Mouse (Mus musculus) spleen, adult 2 months (tissue): ENCODE results near the gene Cog5. TPM values are rescaled to one million over a fixed set of nuclear protein-coding genes. Genes with fewer than 3 reads are reported as not detected.

ENCODE experiments used
- DNase-seq, 2 experiments: peaks; one replicate each; pipeline versions ENCODE4 v3.0.0 to v3.0.0-alpha.2; 2012 to 2021; ENCODE audit warnings: low spot score in 2 of 2, low read depth in 1 of 2
- H3K27ac ChIP-seq: fragments of 200-500 bp; 2 replicates; pipeline ENCODE4 v1.5.1; 2012; ENCODE audit warnings: low read length, inconsistent platforms; ENCODE audit not compliant: insufficient read depth
- H3K27me3 ChIP-seq: fragments of 200-500 bp; 2 replicates; pipeline ENCODE4 v1.6.1; 2012; ENCODE audit warnings: mild to moderate bottlenecking, moderate library complexity, low read length, inconsistent platforms; ENCODE audit not compliant: control insufficient read depth, insufficient read depth
- H3K36me3 ChIP-seq: fragments of 200-500 bp; 2 replicates; pipeline ENCODE4 v1.6.1; 2012; ENCODE audit warnings: mild to moderate bottlenecking, low read length, inconsistent platforms; ENCODE audit not compliant: control insufficient read depth, insufficient read depth
- H3K4me1 ChIP-seq: fragments of 200-500 bp; 2 replicates; pipeline ENCODE4 v1.6.1; 2011; ENCODE audit warnings: inconsistent platforms; ENCODE audit not compliant: control insufficient read depth, insufficient read depth, insufficient read length
- H3K4me3 ChIP-seq: fragments of 200-500 bp; 2 replicates; pipeline ENCODE4 v1.5.1; 2011; ENCODE audit warnings: mild to moderate bottlenecking, inconsistent platforms; ENCODE audit not compliant: insufficient read depth, insufficient read length; ENCODE audit errors: extremely low read depth
- CTCF ChIP-seq: fragments of 200-500 bp; IDR thresholded peaks from 2 replicates; pipeline ENCODE4 v1.5.1; 2011; ENCODE audit warnings: mild to moderate bottlenecking, inconsistent platforms; ENCODE audit not compliant: insufficient read depth, insufficient read length, insufficient replicate concordance; ENCODE audit errors: extremely low read depth
- POLR2A ChIP-seq: fragments of 200-500 bp; IDR thresholded peaks from 2 replicates; pipeline ENCODE4 v1.6.1; 2011; ENCODE audit warnings: low read depth, low read length, inconsistent platforms
- WGBS: fragments of 180-500 bp; shearing (Covaris S2); methylation state at CpG from one replicate; pipeline ENCODE4 v1.1.7; 2018; 5-methylcytosine and 5-hydroxymethylcytosine counted together
- polyA plus RNA-seq: library from polyadenylated mRNA; depleted of rRNA; stranded (reverse); fragments of >200 nt; gene quantifications from 2 replicates; pipeline ENCODE4 v1.2.3, GENCODE M21; 2012

Cog5 gene
- polyA plus RNA-seq, 1 experiment, result 11.7 TPM

GRCm38 (mm10) chr12:31854817-31855216 is 200.1 kb downstream of the Cog5 start:
- Histone ChIP-seq H3K4me1 (no peaks in the 10 kb centered on the region), H3K36me3 (no peaks in the 10 kb centered on the region; the same call in 1 of the 2 replicates), H3K27ac (no peak overlapping the region), H3K27me3 (no peaks in the 10 kb centered on the region), H3K4me3 (no peak overlapping the region)
- no peak for DNase-seq
- TF ChIP-seq CTCF (no peak), POLR2A (no peak)
- 95% methylated on average over 2 of the region's 2 CpGs for WGBS

DNA sequence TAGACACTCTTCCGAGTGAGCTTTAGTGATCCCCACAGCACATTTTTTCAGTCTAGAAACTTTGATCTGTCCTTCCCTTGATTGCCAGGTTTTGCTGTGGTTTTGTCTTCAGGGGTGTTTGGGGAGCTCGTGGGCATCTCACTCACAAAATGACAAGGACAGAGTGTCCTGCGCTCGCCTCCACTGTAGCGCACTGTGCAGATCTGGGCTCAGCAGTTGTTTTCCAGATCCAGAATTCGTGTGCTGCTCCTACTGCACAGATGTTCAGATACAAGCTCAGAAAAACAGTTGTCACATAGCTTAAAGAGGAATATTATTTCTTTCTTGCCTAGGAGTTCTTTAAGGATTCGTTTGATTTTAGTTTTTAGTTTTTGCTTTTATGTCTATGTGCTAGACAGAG is 203.1 kb downstream of the Cog5 start:
- H3K4me1 ChIP-seq, result no peaks in the 10 kb centered on the region
- DNase-seq, result no peak
- H3K36me3 ChIP-seq, result no peaks in the 10 kb centered on the region; the same call in 1 of the 2 replicates
- no peak overlapping the region for H3K27ac ChIP-seq
- H3K4me3 ChIP-seq, result no peak overlapping the region
- no peak for TF ChIP-seq POLR2A
- no peak for TF ChIP-seq CTCF
- no peaks in the 10 kb centered on the region for H3K27me3 ChIP-seq
- 88% methylated on average over 7 of the region's 7 CpGs for WGBS

GRCm38 (mm10) chr12:31862668-31863538 is 208.2 kb downstream of the Cog5 start:
- no peak for DNase-seq
- Histone ChIP-seq H3K36me3 (no peaks in the 10 kb centered on the region; the same call in 1 of the 2 replicates), H3K4me3 (no peak overlapping the region), H3K27ac (no peak overlapping the region), H3K4me1 (no peaks in the 10 kb centered on the region), H3K27me3 (no peaks in the 10 kb centered on the region)
- TF ChIP-seq CTCF (no peak), POLR2A (no peak)
- 65% methylated on average over 16 of the region's 16 CpGs for WGBS

DNA sequence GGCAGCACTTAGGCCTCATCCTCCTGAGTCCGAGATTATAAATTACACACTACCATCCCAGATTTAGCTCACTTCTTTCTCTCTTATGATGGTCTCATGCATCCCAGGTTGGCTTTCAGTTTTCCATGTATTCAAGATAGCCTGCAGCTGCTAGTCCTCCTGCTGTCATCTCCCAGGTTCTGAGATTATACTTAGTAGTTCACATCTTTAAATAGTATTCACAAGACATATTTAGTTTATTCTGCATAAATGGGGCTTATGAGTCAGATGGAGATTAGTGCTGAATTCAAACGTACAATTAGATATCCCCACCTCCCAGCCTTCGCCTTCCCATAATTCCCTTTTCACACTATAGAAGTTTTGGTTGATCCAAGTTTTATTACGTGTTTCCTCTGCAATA is 222.1 kb downstream of the Cog5 start:
- no peak for DNase-seq
- Histone ChIP-seq H3K4me3 (no peak overlapping the region), H3K27ac (no peak overlapping the region), H3K4me1 (no peaks in the 10 kb centered on the region), H3K36me3 (peaks cover 5% of the 10 kb centered on the region), H3K27me3 (no peaks in the 10 kb centered on the region)
- 94% methylated on average over 4 of the region's 4 CpGs for WGBS
- TF ChIP-seq CTCF, result no peak

- Histone ChIP-seq H3K4me1 (no peaks in the 10 kb centered on the region), H3K27me3 (no peaks in the 10 kb centered on the region), H3K4me3 (no peak overlapping the region), H3K36me3 (peaks cover 7% of the 10 kb centered on the region), H3K27ac (no peak overlapping the region)
- 92% methylated on average over 1 of the region's 1 CpGs for WGBS
- DNase-seq, result no peak
- TF ChIP-seq POLR2A (no peak), CTCF (no peak)
Observed at GRCm38 (mm10) chr12:31882736-31883135, 228.1 kb downstream of the Cog5 start.

DNA sequence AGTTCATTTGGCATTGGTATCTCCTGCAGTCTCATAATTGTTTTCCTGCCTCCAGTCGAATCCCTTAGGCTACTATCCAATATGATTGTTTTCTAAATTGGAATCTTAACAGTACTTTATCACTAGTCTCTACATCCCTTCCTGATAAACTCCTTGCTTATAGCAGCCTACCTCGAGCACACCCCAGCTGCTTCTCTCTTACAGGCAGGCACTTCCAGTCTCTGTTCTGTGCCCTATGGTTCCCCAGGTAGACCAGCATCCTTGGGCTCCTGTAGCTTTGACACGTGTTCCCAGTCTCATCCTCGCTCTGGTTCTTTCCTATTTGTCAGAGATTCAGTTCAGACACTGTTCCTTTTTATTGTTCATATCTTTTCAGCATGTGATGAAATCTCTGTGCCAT is 229.7 kb downstream of the Cog5 start:
- Histone ChIP-seq H3K27me3 (no peaks in the 10 kb centered on the region), H3K4me1 (no peaks in the 10 kb centered on the region), H3K36me3 (peaks cover 8% of the 10 kb centered on the region), H3K27ac (no peak overlapping the region), H3K4me3 (no peak overlapping the region)
- WGBS, result 92% methylated on average over 4 of the region's 4 CpGs
- TF ChIP-seq CTCF (no peak), POLR2A (no peak)
- DNase-seq, result no peak

- no peaks in the 10 kb centered on the region for H3K4me1 ChIP-seq
- DNase-seq, result no peak
- H3K4me3 ChIP-seq, result no peak overlapping the region
- no peaks in the 10 kb centered on the region for H3K27me3 ChIP-seq
- no peak for TF ChIP-seq POLR2A
- TF ChIP-seq CTCF, result no peak
- peaks cover 8% of the 10 kb centered on the region for H3K36me3 ChIP-seq
- 91% methylated on average over 4 of the region's 4 CpGs for WGBS
- H3K27ac ChIP-seq, result no peak overlapping the region
Observed at GRCm38 (mm10) chr12:31885084-31885483, 230.4 kb downstream of the Cog5 start.
